Mouse (Mus musculus) neural tube, embryonic 12.5 days (tissue): ENCODE measurements at regions not wholly inside any gene's neighbourhood (a gene's known extent, or its start where the extent isn't known, plus 50 kb on each side); places are given as distances from the start of the nearest gene placed in this dataset.
"Not testable (repeated sequence)": the region's sequence is repeated elsewhere in the genome, so short reads cannot be mapped to it uniquely, and the experiment has no call there.

Source experiments
- ATAC-seq: fragments of 200-750 bp; cut with Nextera tagmentation; 2 replicates; pipeline ENCODE4 v1.8.0; 2017; ENCODE audit warnings: low read depth, mild to moderate bottlenecking, moderate TSS enrichment, moderate library complexity; ENCODE audit not compliant: low FRiP score
- H3K27ac ChIP-seq: fragments of 300-500 bp; sonication (generic); 2 replicates; pipeline ENCODE4 v1.5.1; 2016
- H3K27me3 ChIP-seq: fragments of 300-500 bp; sonication (generic); replicated peaks from 2 replicates; pipeline ENCODE4 v1.6.1; 2016; ENCODE audit warnings: mild to moderate bottlenecking
- H3K36me3 ChIP-seq: fragments of 300-500 bp; sonication (generic); 2 replicates; pipeline ENCODE4 v1.6.1; 2016; ENCODE audit warnings: mild to moderate bottlenecking
- H3K4me1 ChIP-seq: fragments of 300-500 bp; sonication (generic); 2 replicates; pipeline ENCODE4 v1.6.1; 2016
- H3K4me2 ChIP-seq: fragments of 300-500 bp; sonication (generic); replicated peaks from 2 replicates; pipeline ENCODE4 v1.6.1; 2016; ENCODE audit warnings: mild to moderate bottlenecking
- H3K4me3 ChIP-seq: fragments of 300-500 bp; sonication (generic); 2 replicates; pipeline ENCODE4 v1.5.1; 2016
- H3K9ac ChIP-seq: fragments of 300-500 bp; sonication (generic); 2 replicates; pipeline ENCODE4 v1.6.1; 2016; ENCODE audit warnings: mild to moderate bottlenecking
- H3K9me3 ChIP-seq: fragments of 300-500 bp; sonication (generic); 2 replicates; pipeline ENCODE4 v1.6.1; 2016; ENCODE audit warnings: mild to moderate bottlenecking
- WGBS: fragments of 180-500 bp; shearing (Covaris S2); methylation state at CpG from one replicate; pipeline ENCODE4 v1.1.7; 2016; 5-methylcytosine and 5-hydroxymethylcytosine counted together

- H3K27me3 ChIP-seq, H3K9me3 ChIP-seq, H3K27ac ChIP-seq, ATAC-seq, H3K9ac ChIP-seq, H3K4me3 ChIP-seq, H3K4me2 ChIP-seq, H3K4me1 ChIP-seq, H3K36me3 ChIP-seq: not testable (repeated sequence)
- 90% methylated on average over 22 of the region's 22 CpGs for WGBS
Observed at GRCm38 (mm10) chr1:29737062-29737461, 957.0 kb upstream of the Gm597 start.

GRCm38 (mm10) chr1:29731930-29732329, 951.9 kb upstream of the Gm597 start:
- ATAC-seq, result 0 out of 2 replicates have a peak, but pooled peaks have one; percentile 61
- 46% methylated on average over 2 of the region's 2 CpGs for WGBS

More at GRCm38 (mm10) chr1:29731930-29732329, 951.9 kb upstream of the Gm597 start:
- Histone ChIP-seq H3K9me3 (no peaks in the 10 kb centered on the region), H3K4me2 (no peak overlapping the region), H3K27me3 (no peaks in the 10 kb centered on the region), H3K4me1 (no peaks in the 10 kb centered on the region), H3K27ac (no peak overlapping the region), H3K36me3 (no peaks in the 10 kb centered on the region), H3K4me3 (no peak overlapping the region), H3K9ac (no peak overlapping the region)
